Mouse (Mus musculus) ovary, postnatal 36 days (tissue): ENCODE measurements around the gene E2f8.

ENCODE experiments used
- DNase-seq: peaks from one replicate; pipeline ENCODE4 v3.0.0; 2022; ENCODE audit warnings: low spot score, mixed read lengths

E2f8 gene

DNA sequence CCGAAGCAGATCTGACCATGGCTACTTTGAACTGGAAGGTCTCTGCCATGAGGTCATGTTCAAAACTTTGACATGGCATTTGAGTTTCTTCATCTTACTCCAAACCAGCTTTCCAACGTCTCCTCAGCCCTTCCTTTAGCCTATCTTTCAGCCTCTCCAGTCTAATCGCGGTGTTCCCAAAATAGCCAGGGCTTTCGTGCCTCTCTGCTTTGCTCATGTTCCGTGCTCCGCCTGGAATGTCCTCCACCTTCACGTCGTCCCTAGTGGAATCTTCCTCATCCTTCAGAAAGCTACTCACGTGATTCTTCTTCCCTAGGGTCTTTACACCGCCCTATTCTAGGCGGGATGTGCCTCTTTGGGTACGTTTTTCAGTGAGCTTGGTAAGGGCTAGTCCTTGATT lies 27.9 kb downstream of the E2f8 start:
- no peak for DNase-seq

DNA sequence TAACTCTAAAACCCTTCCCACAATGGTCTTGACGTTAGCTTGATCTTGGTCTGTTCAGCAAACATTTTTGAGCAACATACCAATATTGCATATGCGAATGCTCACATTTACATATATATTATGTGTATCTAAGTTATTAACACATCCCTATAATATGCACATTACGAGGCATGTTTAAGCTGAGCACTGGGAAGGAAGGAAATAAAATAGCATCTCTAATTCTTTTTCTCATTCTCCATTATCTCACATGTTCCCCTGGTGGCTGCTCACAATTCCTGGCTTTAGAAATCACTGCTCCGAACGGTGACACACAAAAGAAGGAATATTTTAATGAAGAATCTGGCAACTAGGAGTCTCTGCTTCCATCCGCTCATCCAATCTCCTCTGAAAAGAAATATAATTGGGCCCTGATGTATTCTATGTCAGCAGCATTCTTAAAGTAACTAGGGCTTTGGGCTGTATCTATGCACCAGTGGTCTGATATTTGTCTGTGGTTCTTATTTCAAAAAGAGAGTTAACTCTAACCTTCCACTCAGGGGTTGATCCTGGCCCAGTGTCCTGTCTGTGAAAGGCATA lies 29.8 kb downstream of the E2f8 start:
- no peak for DNase-seq

DNA sequence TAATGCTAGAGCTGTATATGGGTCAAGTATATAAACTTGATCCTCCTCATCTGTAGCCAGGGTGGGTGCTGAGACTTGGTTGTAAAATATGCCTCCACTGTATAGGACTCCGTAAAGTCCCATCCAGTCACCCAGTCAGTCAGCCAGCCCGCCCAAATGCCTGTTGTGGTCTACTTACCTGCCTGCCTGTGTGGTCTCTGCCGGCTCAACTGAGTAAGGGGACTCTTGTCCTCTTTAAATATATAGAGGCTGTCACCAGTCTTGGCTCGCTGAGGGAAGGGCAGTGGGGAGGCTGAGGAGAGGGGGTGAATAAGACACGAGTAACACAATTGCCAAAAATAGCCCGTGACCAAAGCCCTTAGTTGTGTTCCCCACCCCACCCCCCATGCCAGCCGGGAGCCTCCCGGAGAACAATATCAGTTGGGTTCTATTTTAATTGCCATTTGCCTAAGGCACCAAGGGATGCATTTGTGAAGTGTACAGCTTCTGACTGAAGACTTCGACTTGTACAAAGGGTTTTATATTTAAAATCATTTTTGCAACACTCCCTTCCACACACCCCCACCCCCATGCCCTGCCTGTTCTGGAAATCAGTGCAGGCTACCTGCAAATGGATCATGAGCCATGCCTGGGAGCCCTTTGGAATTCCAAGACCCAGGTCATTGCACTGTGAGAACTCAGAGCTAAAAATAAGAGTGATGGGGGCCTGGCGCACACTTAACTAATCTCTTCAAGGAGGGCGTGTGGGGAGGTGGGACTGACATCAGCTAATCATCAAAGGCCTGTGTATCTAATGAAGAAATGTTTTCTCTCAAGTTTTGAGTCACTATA lies 33.4 kb downstream of the E2f8 start, which contains the start of gene Csrp3:
TSS of gene Csrp3 (minus strand) at position 214 of the 831 bp plus-strand sequence.
- DNase-seq: no peak

DNA sequence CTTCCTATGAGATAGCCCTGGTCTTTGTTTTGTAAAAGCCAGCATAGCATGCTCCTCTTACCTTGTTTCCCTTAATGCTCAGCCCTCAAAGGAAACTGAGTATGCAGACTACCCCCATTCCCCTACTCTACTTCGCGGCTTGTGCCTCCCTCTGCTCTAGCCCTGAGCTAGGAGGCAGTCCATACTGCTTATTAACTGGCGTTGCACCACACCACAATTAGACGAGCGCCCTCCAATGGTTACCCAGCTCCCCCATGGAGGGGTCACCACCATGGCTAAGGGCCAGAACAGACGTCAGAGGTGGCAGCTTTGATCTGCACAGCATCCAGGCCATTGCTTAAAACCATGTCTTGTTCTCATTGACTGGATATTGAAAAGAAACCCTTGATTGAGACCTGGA lies 34.6 kb downstream of the E2f8 start:
- no peak for DNase-seq

DNA sequence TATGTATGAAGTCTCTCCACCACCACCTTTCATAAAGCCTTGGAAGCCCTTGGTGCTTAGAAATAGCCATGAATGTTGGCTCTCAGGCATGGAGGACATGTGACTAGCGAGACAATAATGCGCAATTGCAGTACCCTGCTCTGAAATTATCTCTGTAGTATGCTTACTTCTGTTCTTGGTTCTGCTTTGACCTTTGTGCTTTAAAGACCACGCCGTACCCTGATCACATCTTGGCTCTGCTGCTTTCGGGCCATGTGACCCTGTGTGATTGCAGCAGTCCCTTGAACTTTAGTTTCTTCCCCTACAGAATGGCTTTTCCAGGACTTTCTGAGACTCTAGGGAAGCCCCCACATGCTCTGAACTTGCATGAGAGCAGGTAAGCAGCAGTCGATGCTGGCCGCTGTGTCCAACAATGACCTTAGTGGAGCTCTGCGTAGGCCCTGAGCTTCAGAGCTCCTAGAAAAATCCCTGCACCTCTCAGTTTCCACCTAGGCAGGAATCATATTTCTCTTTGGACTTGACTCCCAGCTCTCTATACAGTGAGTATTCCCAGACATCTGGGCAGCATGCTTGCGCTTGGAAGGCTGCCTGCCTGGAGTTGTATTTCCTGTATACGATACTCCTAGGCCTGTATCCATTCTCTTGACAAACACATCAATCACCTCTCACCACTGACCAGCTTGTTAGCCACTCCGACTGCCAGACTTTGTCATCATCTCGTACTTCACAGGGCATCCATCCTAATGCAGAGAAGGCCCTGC lies 36.0 kb downstream of the E2f8 start:
- no peak for DNase-seq

DNA sequence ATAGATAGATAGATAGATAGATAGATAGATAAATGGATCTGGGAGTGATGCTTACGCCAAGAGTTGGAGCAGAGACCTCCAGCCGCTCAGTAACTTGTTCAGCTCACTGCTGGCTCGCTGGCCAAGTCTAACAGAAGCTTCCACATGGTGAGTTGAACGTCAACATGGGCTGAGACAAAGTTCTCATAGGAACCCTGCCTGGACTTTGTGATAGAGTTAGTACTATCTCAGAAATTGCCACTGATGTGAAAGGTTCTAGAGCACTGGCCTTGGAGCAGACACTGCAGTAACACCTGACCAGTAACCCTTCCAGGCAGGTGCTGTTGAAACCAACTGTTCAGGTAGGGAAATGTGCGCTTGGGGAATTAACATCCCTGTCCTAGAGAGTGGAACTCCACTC lies 37.9 kb downstream of the E2f8 start:
- no peak for DNase-seq

DNA sequence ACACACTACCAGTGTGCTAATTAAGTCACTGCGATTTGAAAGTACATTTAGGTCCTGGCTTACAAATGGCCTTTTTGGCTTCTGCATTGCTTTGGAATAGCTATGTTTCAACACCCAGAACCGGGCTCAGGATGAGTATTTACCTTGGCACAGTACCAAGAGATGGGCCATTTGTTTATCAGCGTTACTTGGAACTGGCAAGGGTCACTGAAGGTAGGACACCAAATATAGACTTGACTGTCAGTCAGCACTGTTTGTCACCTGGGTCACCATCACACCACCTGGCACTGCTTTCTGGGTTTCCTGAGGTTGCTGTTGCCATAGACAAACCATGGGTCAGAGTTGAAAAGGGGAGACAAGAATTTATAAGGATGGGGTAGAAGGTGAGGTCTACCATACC lies 39.0 kb downstream of the E2f8 start:
- no peak for DNase-seq

DNA sequence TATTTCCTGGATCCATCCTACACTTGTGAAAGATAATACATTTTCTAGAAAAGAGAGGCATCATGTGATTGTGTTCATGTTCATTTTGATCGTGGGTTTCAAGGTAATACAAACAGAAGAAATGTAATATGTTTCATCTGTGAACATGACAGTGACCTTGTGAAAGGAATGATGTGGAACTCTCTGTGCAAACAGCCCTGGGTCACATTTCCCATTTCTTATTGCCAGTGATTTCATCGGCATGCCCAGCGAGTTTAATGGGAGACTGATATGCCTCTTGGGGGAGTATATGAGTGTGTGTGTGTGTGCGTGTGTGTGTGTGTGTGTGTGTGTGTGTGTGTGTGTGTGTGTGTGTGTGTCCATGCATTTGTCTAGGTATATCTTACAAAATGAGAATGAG lies 39.9 kb downstream of the E2f8 start:
- no peak for DNase-seq

DNA sequence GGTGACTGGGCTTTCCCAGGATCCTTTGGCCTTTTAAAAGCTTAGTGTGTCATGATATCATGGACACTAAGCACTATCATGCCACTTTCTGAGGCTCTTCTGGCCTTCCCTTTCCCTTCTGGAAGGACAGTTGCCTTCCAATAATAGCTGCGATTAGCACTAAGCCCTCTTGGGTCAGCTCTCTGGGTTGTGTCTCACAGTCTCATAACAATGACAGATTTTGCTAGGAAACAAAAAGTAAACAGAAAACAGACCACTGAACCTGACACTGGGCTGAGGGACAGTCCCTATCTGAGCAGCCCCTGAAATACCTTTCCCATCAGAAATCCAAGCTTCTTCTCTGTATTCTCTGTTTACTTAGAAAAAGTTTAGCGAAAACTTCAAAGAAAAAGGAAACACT lies 40.9 kb downstream of the E2f8 start:
- no peak for DNase-seq

DNA sequence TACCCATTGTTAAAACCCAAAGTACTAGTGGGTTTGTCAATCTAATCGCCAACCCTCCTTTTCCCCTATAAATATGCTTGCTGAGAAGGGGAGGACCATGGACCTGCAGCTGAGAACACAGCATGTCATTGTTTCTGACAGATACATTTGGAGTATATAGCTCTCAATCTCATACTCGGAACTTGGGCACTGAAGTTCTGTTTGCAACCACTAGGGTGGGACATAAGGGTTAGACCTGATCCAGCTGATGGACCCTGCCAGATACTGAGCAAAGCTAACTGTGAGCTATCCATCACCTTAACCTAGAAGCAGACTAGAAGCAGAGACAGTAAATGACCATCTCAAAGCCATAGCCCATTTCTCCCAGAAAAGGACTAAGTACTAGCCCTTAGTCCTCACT lies 43.0 kb downstream of the E2f8 start:
- no peak for DNase-seq

DNA sequence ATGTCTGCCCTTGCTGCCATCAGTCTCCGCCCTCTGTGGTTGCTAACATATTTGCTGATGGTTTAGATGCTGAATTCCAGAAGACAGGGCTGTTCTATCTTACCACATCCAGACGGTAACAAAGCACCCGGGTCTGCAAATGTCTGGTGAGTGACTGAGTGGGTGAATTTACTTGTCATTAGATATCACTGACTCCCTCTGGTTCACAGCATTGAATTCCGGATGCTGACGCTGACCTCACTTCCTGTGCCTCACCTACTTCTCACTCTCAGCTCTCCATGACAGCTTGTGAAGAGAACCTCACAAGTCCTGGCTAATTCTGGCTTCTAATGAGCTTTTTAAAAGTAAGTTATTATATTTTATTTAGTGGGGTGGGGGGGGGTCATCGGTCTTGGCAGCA lies 44.4 kb downstream of the E2f8 start:
- no peak for DNase-seq

DNA sequence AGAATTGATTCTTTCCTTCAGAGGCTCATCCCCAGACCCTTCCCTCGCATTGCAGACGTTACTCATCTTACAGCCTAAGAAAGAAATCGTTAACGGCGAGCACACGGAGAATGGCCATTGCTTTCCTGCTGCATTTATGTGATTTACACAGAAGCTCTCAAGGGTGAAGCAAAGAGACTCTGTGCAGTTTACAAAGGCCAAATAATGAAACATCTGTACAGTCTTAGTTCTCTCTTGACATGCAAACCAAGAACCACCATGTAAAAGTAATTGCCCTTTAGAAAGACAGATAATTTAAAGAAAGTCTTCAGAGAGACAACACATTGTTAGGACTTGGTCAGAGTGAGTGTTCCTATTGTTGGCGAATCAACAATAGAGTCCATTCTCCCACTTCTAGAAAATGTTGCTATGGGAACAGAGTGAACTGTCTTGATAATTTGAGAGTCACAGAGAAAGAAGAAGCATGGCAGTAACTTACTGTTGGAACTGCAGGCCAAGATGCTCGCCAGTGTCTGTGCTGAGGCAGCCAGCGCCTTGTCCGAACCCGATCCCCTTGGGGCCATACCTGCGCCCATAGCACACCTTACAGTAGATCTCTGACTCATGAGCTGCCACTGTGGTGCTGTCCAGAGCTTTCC lies 46.3 kb downstream of the E2f8 start:
- DNase-seq: no peak

DNA sequence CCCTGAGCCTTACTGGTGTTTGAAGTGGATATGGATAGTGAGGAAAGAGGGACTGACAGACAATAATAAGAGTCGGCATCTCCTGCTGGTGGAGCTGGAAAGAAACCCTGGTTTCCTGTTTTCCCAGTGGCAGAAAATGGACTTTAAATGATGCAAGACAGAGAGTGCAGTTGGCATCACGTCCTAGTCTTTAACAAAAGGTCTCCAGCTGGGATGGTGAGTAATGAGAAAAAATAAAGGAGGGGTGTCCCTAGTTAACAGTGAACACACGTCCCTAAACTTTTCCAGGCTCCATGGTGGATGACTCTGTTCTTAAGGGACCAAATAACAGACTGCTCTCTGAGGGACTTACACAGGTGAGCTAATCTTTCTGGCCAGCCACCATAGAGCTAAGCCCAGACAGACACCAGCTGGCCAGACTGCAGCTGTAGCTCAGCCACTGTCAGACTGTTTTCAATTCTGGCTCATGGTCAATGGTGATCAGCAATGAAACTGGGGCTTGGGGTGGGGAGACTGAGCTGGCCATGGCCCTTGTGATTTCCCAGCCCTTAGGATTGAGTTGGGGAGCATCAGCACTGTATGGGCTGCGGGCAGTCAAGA lies 46.9 kb downstream of the E2f8 start:
- DNase-seq: no peak

DNA sequence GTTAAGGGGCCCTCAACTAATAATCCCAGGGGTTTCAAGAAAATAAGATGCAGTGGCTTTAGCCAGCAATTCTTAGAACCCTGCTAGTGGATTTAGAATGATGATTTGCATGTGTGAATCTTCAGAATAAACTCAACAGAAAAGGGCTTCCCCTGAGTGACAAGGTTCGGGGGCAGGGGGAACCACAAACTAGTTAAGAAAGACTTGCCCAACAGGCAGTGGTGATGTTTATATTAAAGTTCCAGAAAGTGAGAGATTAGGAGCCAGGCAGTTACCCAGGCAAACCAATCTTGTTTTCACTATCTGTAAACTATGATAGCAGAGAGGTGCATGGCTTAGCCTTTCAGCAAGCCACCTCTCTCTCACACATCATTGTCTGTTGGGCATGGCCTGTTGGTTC lies 48.7 kb downstream of the E2f8 start:
- no peak for DNase-seq

DNA sequence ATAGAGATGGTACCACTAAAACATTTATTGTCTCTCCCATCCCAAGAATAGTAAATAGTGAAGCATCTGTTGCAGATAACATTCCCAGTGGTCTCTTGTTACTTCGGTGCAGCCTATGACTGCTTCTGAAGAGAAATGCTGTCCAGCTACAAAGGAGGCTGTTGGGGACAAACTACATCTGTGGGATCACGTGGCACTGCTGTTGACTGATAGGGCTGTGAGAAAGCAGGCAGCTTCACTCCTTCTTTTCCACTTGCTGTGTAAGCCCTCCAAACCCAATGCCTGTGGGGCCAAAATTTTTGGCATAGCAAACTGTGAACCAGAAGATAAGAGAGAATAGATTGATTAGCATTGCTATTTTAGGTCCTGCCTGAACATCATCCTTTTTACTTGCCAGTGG lies 51.0 kb downstream of the E2f8 start:
- no peak for DNase-seq

DNA sequence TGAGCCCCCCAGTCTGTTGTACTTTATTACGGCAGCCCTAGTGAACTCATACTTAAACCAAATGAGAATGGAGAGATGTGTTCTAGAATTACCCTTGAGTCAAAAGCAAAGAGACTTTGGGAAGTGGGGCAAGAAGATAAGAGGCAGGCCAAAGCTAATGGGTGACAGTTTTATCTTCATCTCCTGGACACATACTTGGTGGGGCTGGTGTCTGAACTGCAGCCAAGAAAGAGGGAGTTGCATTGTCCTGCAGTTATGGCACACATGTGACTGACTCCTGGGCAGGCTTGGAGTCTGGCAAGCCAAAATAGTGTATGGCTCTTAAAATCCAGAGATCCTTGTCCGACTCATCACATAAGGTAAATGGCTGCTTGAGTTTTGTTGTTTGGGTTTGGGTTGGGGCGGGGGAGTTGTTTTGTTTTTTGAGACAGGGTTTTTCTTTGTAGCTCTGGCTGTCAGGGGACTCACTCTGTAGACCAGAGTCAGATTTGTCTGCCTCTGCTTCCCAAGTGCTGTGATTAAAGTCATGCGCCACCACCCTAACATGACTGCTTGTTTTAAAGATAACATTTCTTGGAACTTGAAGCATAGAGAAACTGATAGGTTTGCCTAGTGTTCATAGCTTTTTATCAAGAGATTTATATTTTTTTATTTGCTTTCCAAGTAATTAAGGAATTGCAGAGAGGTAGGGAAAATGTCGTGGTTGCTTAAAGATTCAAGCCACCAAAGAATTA lies 52.1 kb downstream of the E2f8 start:
- no peak for DNase-seq

DNA sequence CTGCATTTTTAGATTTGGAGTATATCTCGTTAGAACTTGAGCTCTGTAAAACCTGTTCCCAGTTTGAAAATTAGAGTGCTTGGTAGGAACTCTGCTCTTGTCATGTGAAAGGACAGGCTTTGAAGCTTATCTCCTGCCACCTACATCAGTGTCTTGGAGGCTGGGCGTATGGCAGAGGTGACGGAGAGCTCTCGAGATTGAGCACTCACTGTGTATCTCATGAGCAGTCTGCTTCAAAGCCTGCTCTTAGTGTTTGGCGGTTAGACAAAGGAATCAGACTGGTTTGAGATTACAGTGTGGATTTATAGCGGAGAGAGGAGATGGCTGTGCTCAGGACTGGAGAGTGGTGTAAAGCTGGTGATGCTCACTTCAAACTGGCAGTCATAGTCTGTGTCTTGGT lies 56.2 kb downstream of the E2f8 start:
- DNase-seq: no peak

DNA sequence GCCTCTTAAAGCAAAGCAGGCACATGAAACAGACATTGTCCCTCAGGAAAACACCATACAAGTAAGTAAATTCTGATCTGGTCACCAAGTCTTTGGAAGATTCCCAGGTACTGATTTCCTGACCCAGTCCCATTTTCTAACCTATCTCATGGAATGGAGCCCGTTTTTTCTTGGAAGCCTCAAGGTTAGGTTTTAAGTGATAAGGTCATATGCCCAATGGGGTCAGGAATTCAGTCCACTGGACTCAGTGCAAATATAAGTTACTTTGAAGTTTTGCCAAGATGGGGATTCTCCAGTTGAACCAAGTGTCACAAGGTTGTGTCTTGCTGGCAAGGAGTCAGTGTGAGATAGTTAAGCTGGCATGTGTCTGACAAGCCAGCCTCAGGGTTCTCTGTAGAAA lies 56.7 kb downstream of the E2f8 start:
- DNase-seq: no peak

DNA sequence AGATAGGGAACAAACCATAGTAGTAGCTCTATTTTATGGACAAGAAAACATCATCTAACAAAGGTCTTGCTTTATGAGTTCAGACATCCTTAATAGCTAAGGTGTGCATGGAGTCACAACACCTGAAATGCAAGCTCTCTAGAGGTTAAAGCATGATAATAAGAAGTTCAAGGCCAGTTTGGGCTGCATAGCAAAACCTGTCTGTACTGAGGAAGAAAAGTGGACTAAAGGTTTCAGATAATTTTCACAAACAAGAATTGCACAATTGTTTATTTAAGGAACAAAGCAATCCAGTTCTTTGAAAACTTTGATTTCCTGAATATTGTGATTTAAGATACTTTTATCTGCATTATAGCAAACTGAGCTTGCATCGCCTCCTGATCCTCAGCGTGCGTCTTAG lies 57.8 kb downstream of the E2f8 start:
- DNase-seq: no peak

DNA sequence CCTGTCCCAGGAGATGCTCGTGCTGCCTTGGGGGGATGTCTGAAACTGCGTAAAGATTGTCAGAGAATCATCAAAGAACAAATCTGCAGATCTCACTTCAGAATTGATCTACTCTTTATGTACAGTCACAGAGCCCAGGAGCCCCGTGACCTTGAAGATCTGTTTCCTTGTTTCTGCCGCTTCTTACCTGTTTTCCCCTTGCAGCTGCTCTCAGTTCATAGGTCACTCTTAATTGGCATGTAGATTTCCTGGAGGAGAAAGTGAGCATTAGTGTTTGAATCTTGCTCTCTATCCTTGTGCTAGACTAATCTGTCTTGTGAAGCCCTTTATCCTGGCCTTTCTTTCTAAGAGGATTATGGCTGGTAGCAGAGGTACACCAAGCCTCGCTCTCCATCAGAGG lies 59.7 kb downstream of the E2f8 start:
- no peak for DNase-seq
